ENCODE assay signal across 8 mouse cellular contexts in genomic region chr1:176835501-176836294, GRCm38 (mm10). TPM values are rescaled to one million over a fixed set of nuclear protein-coding genes. Genes with fewer than 3 reads are reported as not detected.
DNase-seq lines count a peak whose midpoint lies in the region; ATAC-seq and TF ChIP-seq lines count a peak whose summit lies in the region.

No protein-coding gene starts in this region.

- H3K27me3 ChIP-seq in forebrain, embryonic 15.5 days = no peaks in the 10 kb centered on the region

- DNase-seq in left cerebral cortex, adult 2 months (ENCODE audit: extremely low spot score in 1 of 2, low spot score in 2 of 2) = no peak
- no peak for DNase-seq in left cerebral cortex, adult 18-20 months (ENCODE audit: low spot score in 2 of 2)
- DNase-seq in adrenal gland, postnatal 14 days = peak; percentile 42
- DNase-seq in liver = peak; percentile 41
- no peak for DNase-seq in layer of hippocampus, postnatal 25 days (ENCODE audit: extremely low spot score in 1 of 2, low spot score in 1 of 2)
- no peak for DNase-seq in gastrocnemius, postnatal 14 days

- H3K4me1 ChIP-seq in forebrain, embryonic 15.5 days = peaks cover 9% of the 10 kb centered on the region

- H3K4me3 ChIP-seq in left cerebral cortex, adult 2 months = peak overlapping the region; percentile 13; the same call in 1 of the 2 replicates
- peak overlapping the region; percentile 32 for H3K4me3 ChIP-seq in forebrain, embryonic 15.5 days

- H3K27ac ChIP-seq in left cerebral cortex, adult 2 months = no peak overlapping the region
- no peak overlapping the region for H3K27ac ChIP-seq in forebrain, embryonic 15.5 days (replicated peaks)

- peak overlapping the region; percentile 49 for H3K4me2 ChIP-seq in forebrain, embryonic 15.5 days (replicated peaks)

- 2% methylated on average over 41 of the region's 41 CpGs for WGBS in forebrain, embryonic 15.5 days

- no peaks in the 10 kb centered on the region; the same call in 1 of the 2 replicates for H3K36me3 ChIP-seq in forebrain, embryonic 15.5 days

- H3K9ac ChIP-seq in forebrain, embryonic 15.5 days (replicated peaks) = peak overlapping the region; percentile 39; the same call in 1 of the 2 replicates

- peak; percentile 55; the same call in 1 of the 2 replicates for ATAC-seq in forebrain, embryonic 15.5 days (replicated peaks)
- peak; percentile 25; the same call in 1 of the 2 replicates for ATAC-seq in neutrophil, adult 5-6 weeks (ENCODE audit: extremely low read depth, insufficient number of reproducible peaks, low FRiP score, poor library complexity, severe bottlenecking)

- no peak for TF ChIP-seq CTCF in left cerebral cortex, adult 2 months (IDR thresholded peaks at IDR 0.05)

- H3K9me3 ChIP-seq in forebrain, embryonic 15.5 days = no peaks in the 10 kb centered on the region

- intact Hi-C loops in left cerebral cortex, adult 2 months (cut with DNase I) = no loop called here
- intact Hi-C loops in gastrocnemius, postnatal 14 days (cut with DNase I; ENCODE audit: low total_unique reads) = no loop called here

RNA-seq across cellular contexts. Expression of gene Sdccag8, which starts 21.2 kb away (rescaled TPM):
- total RNA-seq in left cerebral cortex, adult 2 months (2021) = 10 to 100 TPM; 17.6 TPM
- 10 to 100 TPM; 16.4 to 17.4 TPM for total RNA-seq in left cerebral cortex, adult 18-20 months (2021)
- 6.9 and 9.3 TPM in 2 replicates for total RNA-seq in adrenal gland, postnatal 14 days (2021)
- 33.8 and 33.9 TPM in 2 replicates for polyA plus RNA-seq in forebrain, embryonic 15.5 days (2015; fragmentation: Nextera tagmentation; extraction: Ambion mirVana)
- total RNA-seq in neutrophil, adult 5-6 weeks (2017) = 49.2 and 54.5 TPM in 2 replicates
- total RNA-seq in layer of hippocampus, postnatal 25 days (2021) = 10 to 100 TPM; 11.8 to 17.0 TPM
- 1 to 10 TPM; 3.1 to 4.1 TPM for total RNA-seq in gastrocnemius, postnatal 14 days (2021)

RNA-seq across cellular contexts. Expression of gene Cep170, which starts 21.8 kb away (rescaled TPM):
- total RNA-seq in left cerebral cortex, adult 2 months (2021) = 10 to 100 TPM; 92.1 to 95.3 TPM
- total RNA-seq in left cerebral cortex, adult 18-20 months (2021) = 10 to 100 TPM; 95.2 to 95.5 TPM
- 32.0 and 42.4 TPM in 2 replicates for total RNA-seq in adrenal gland, postnatal 14 days (2021)
- polyA plus RNA-seq in forebrain, embryonic 15.5 days (2015; fragmentation: Nextera tagmentation; extraction: Ambion mirVana) = 141 and 149 TPM in 2 replicates
- 97.6 and 113 TPM in 2 replicates for total RNA-seq in neutrophil, adult 5-6 weeks (2017)
- 100 to 1,000 TPM in 1 of 2 experiments, 10 to 100 TPM in 1; 90.9 to 121 TPM for total RNA-seq in layer of hippocampus, postnatal 25 days (2021)
- 10 to 100 TPM; 20.2 to 25.3 TPM for total RNA-seq in gastrocnemius, postnatal 14 days (2021)

Comparison
In these comparisons a context has a peak if more than half of its experiments do, and no peak if none do; other contexts are left out.
1. DNase-seq: peak in adrenal gland, postnatal 14 days (single experiment) and liver (single experiment); none in left cerebral cortex, adult 2 months (0 of 2), left cerebral cortex, adult 18-20 months (0 of 2), layer of hippocampus, postnatal 25 days (0 of 2) and gastrocnemius, postnatal 14 days (single experiment).